Mouse (Mus musculus) monocyte, adult 5-6 weeks (primary cell): ENCODE measurements around the gene Fam104a. TPM values are rescaled to one million over a fixed set of nuclear protein-coding genes. Genes with fewer than 3 reads are reported as not detected.

Source experiments
- ATAC-seq: fragments of 153-309, 156-312 bp; replicated peaks from 2 replicates; pipeline ENCODE4 v1.8.0; 2017; ENCODE audit warnings: mild to moderate bottlenecking; ENCODE audit not compliant: low TSS enrichment, insufficient number of reproducible peaks, severe bottlenecking, poor library complexity, low FRiP score
- total RNA-seq: library from RNA; stranded (forward); fragments of 200-1000, 200-491, 200-594 nt; gene quantifications from 3 replicates; pipeline ENCODE4 v1.2.3, GENCODE M21; 2017

Fam104a gene
- total RNA-seq, 1 experiment from 2014 or later: 17.2 TPM

- no peak; the same call in 1 of the 2 replicates for ATAC-seq
These were observed 34.4 kb downstream of the Fam104a start, which contains the start of gene Slc39a11 for GRCm38 (mm10) chr11:113649353-113650210. TSS of gene Slc39a11 (minus strand) at chr11:113650079.

- no peak for ATAC-seq
These were observed 35.1 kb downstream of the Fam104a start, which contains the start of gene Cog1 for GRCm38 (mm10) chr11:113648690-113649352. TSS of gene Cog1 (plus strand) at chr11:113649169.

DNA sequence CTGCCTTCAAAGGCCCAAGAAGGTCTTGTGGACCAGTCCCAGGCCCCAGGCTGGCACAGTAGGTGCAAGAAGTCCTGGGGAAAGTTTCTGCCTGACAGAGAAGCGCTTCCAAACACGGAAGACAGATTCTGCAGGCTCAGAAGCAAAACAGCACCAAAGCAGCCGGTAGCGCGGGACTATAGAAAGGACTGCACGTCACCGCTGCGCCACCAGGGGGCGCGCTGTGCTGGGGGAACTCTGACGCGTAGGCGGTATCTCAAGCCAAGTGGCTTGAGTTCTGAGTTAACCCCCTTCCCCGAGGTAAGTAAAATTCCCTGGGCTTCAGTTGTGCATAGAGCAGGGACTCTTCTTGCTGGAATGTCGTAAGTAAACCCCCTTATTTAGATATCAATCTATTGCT, 35.8 kb downstream of the Fam104a start:
- peak; percentile 60 for ATAC-seq

- ATAC-seq: no peak
These were observed 38.8 kb downstream of the Fam104a start for GRCm38 (mm10) chr11:113645181-113645580.

DNA sequence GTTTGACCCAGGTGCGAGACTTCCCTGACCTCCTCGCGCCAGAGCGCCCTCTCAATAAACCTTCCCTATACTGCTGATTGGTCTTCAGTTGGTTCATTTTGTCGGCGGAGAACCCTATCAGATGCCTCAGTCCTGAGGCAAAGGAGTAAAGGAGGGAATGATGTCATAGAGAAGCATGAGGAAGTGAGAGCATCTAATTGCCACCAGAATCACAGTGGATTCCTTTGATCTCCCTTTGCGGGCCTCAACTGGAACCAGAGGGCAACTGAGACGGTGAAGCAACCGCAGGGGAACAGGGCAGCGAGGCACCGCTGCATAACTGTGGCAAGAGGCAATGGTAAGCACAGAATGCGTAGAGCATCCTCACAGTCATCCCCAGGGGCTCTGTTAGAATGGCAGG, 45.3 kb downstream of the Fam104a start:
- ATAC-seq: 0 out of 2 replicates have a peak, but pooled peaks have one; percentile 22

GRCm38 (mm10) chr11:113634699-113635121, 49.2 kb downstream of the Fam104a start:
- ATAC-seq: no peak

- no peak for ATAC-seq
These were observed 50.6 kb downstream of the Fam104a start for GRCm38 (mm10) chr11:113633398-113633797.

GRCm38 (mm10) chr11:113632303-113632702, 51.7 kb downstream of the Fam104a start:
- ATAC-seq: no peak

DNA sequence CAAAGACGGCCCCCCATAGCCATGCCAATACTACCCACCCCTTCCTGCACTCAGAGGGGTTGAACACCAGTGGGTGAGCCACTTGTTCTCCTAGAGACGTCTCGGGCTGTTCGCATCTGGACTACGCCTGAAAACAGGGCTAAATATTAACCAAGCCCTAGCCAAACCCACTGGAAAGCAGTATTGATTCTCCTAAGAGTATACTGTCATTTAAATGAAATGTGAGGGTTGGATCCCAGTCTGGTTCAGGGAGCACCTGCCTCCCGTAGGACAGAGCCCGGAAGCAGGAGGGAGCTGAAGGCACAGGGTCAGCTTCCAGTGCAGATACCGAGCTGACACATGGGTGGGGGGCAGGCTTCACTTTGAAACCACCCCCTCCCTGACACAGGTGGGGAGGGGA, 52.1 kb downstream of the Fam104a start:
- ATAC-seq: no peak

- ATAC-seq: no peak
These were observed 52.7 kb downstream of the Fam104a start for GRCm38 (mm10) chr11:113631302-113631701.

- ATAC-seq: no peak
These were observed 53.3 kb downstream of the Fam104a start for GRCm38 (mm10) chr11:113630642-113631041.

DNA sequence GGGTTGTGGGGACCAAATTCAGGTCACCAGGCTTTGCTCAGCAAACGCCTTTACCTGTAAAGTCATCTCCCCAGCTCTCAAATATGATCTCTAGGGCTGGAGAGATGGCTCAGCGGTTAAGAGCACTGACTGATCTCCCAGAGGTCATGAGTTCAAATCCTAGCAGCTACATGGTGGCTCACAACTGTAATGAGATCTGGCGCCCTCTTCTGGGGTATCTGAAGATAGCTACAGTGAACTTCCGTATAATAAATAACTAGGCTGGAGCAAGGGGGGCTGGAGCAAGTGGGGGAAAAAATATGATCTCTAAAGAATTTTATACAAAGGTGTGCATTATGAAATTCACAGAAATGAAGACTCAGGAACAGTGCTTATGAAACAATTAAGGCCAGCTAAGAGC, 56.2 kb downstream of the Fam104a start:
- no peak for ATAC-seq

DNA sequence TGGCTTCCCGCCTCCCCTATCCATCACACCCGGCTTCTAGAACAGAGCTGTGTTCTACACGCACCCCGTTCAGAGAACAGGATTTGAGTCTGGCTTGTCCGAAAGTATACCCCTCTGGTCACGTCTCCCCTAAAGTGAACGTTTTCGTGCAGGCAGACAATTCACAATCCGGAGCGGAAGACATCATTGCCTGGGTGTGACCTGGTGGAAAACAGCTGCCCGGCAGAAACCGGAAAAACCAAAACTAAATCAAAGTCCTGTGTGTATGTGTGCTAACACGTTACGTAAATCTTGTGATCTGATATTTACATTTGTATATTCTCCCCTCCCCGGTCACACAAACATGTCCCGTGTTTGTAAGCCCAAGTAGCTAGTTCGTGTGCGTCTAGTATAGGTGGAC, 58.5 kb downstream of the Fam104a start:
- no peak for ATAC-seq

- no peak for ATAC-seq
These were observed 61.9 kb downstream of the Fam104a start for GRCm38 (mm10) chr11:113622028-113622427.

DNA sequence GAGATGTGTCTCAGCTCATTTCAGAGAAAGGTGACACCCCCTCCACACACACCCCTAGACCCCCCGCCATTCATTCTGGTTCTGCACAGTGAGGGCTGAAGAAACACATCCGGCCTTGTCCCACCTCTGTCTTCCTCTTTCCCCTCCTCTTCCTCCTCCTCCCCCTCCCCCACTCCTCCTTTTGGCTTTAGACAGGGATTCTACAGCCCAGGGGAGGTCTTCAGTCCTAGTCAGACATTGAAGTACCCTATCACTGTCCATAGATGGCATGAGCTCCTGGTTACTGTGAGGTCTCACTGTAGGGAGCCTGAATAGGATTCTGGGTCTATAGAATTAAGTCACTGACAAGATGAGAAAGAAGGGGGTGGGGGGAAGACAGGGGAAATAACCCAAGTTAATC, 63.0 kb downstream of the Fam104a start:
- no peak for ATAC-seq

- no peak for ATAC-seq
These were observed 64.4 kb downstream of the Fam104a start for GRCm38 (mm10) chr11:113619420-113620080.

DNA sequence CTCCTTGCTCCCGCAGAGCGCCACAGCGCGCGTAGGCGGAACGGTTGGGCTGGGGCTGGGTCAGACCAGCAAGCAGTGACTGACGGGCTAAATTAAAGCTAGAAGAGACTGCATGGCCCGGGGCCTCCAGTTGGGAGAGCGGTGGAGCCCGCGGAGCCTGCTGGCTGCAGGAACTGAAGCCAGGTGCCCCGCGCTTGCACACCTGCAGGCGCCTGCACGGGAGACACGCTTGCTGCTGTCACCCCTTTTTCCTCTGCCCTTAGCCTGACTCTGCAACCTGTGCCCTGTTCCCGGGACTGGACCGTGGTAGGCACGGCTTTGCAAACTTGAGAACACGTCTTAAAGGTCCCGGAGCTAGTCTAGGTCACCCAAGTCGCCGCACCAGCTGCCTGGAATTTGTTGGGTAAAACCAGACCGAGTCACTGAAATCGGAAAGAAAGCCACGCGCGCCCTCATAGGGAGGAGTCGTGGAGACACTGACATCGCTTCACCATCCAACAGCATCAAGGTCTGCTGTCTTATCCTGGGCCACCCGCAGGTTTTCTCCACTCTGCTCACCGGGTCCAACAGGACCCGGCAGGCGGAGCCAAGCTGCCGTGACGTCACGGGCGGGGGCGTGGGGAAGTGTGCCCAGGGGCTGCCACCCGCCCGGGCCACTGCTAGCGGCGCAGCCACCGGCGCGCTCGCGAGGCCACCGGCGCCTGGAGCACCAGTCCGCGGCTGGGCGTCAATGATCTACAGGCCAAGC, 65.1 kb downstream of the Fam104a start, which contains the start of gene Sstr2:
Gene Sstr2 (plus strand): TSS at position 671 of the 748 bp plus-strand sequence.
- no peak for ATAC-seq

GRCm38 (mm10) chr11:113618303-113618671, 65.7 kb downstream of the Fam104a start:
- ATAC-seq: no peak
